Mouse (Mus musculus) spleen, adult 2 months (tissue): ENCODE measurements around the gene Kcng4.

ENCODE experiments used
- CTCF ChIP-seq: fragments of 200-500 bp; IDR thresholded peaks from 2 replicates; pipeline ENCODE4 v1.5.1; 2011; ENCODE audit warnings: mild to moderate bottlenecking, inconsistent platforms; ENCODE audit not compliant: insufficient read depth, insufficient read length, insufficient replicate concordance; ENCODE audit errors: extremely low read depth
- POLR2A ChIP-seq: fragments of 200-500 bp; IDR thresholded peaks from 2 replicates; pipeline ENCODE4 v1.6.1; 2011; ENCODE audit warnings: low read depth, low read length, inconsistent platforms

DNA sequence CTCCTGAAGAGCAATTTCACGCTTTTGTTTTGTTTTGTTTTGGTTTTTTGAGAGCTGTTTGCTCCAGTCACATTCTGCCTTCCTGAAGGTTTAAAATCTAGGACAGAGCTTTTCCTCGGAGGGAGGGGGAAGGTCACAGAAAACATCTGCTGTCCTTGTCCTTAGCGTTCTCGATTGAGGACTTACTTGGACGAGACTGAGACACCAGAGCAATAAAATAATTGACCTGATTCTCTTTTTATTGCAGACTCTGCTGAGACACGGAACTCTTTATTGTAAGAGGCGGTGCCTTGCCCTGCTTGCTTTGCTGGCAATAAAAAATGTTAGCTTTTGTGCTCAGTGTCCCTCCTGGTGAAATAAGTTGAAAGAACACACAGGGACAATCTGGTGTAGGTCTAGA, 4.3 kb upstream of the Kcng4 start:
- TF ChIP-seq POLR2A: no peak
- no peak for TF ChIP-seq CTCF
